Mouse (Mus musculus) neural tube, embryonic 11.5 days (tissue): Measurements from ENCODE around the gene Golga5. TPM values are rescaled to one million over a fixed set of nuclear protein-coding genes. Genes with fewer than 3 reads are reported as not detected.

ENCODE experiments used
- ATAC-seq: fragments of 200-750 bp; cut with Nextera tagmentation; 2 replicates; pipeline ENCODE4 v1.8.0; 2017; ENCODE audit warnings: moderate number of reproducible peaks, mild to moderate bottlenecking, moderate TSS enrichment, moderate library complexity; ENCODE audit not compliant: insufficient read depth, low FRiP score, low TSS enrichment
- DNase-seq: peaks from one replicate; pipeline ENCODE4 v3.0.0-alpha.2; 2015; ENCODE audit warnings: low spot score
- H3K27ac ChIP-seq: fragments of 300-500 bp; sonication (generic); 2 replicates; pipeline ENCODE4 v1.5.1; 2014; ENCODE audit warnings: low read depth, mild to moderate bottlenecking, low read length
- H3K27me3 ChIP-seq: fragments of 300-500 bp; sonication (generic); 2 replicates; pipeline ENCODE4 v1.6.1; 2014; ENCODE audit warnings: mild to moderate bottlenecking, low read length, mixed read lengths; ENCODE audit not compliant: control insufficient read depth, insufficient read depth
- H3K36me3 ChIP-seq: fragments of 300-500 bp; sonication (generic); 2 replicates; pipeline ENCODE4 v1.6.1; 2014; ENCODE audit warnings: mild to moderate bottlenecking, low read length, moderate library complexity, mixed read lengths; ENCODE audit not compliant: control insufficient read depth, insufficient read depth
- H3K4me1 ChIP-seq: fragments of 300-500 bp; sonication (generic); 2 replicates; pipeline ENCODE4 v1.6.1; 2014; ENCODE audit warnings: low read length, mixed read lengths; ENCODE audit not compliant: control insufficient read depth, insufficient read depth
- H3K4me2 ChIP-seq: fragments of 300-500 bp; sonication (generic); 2 replicates; pipeline ENCODE4 v1.6.1; 2014; ENCODE audit warnings: low read depth, mild to moderate bottlenecking, moderate library complexity
- H3K4me3 ChIP-seq: fragments of 300-500 bp; sonication (generic); 2 replicates; pipeline ENCODE4 v1.5.1; 2014; ENCODE audit warnings: low read depth, low read length
- H3K9ac ChIP-seq: fragments of 300-500 bp; sonication (generic); 2 replicates; pipeline ENCODE4 v1.6.1; 2014; ENCODE audit warnings: mild to moderate bottlenecking, low read length
- H3K9me3 ChIP-seq: fragments of 300-500 bp; sonication (generic); 2 replicates; pipeline ENCODE4 v1.6.1; 2016; ENCODE audit warnings: low read length; ENCODE audit not compliant: control insufficient read depth
- WGBS: fragments of 180-500 bp; shearing (Covaris S2); extraction: QIAGEN DNeasy Blood & Tissue Kit; methylation state at CpG from one replicate; pipeline ENCODE4 v1.1.7; 2014; 5-methylcytosine and 5-hydroxymethylcytosine counted together
- polyA plus RNA-seq: library from polyadenylated mRNA; unstranded; fragments of >200 nt; fragmentation: Nextera tagmentation; extraction: Ambion mirVana; gene quantifications from 2 replicates; pipeline ENCODE4 v1.2.1, GENCODE M21; 2014

Golga5 gene
- polyA plus RNA-seq, 1 experiment from 2014 or later, result 33.6 TPM

DNA sequence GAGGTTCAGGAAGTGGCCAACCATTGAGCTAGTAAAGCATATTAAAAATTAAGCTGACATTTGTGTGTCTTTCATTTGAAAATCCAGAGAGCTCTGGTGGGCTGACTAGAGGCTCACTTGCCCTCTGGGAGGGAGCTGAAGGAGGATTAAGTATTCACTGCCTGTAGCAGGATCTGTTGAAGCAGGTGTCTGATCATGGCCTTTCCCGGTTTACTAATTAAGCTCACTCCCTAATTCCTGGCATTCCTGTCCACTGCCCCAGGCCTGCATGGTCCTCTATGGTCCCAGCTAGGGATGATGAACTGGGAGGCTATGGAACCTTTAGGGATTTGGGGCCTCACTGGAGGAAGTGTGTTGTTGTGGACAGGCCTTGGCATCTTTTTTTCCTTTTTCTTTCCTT, 66.9 kb downstream of the Golga5 start:
- no peak overlapping the region for H3K4me3 ChIP-seq
- no peak overlapping the region for H3K9ac ChIP-seq
- 64% methylated on average over 1 of the region's 1 CpGs for WGBS
- no peak overlapping the region for H3K27ac ChIP-seq
- H3K4me2 ChIP-seq, result no peak overlapping the region
- no peaks in the 10 kb centered on the region for H3K4me1 ChIP-seq
- ATAC-seq (no peak), DNase-seq (no peak)
- H3K9me3 ChIP-seq, result no peaks in the 10 kb centered on the region
- H3K36me3 ChIP-seq, result no peaks in the 10 kb centered on the region
- H3K27me3 ChIP-seq, result no peaks in the 10 kb centered on the region

GRCm38 (mm10) chr12:102540278-102540677, 71.3 kb downstream of the Golga5 start:
- Histone ChIP-seq H3K4me3 (no peak overlapping the region), H3K4me1 (no peaks in the 10 kb centered on the region), H3K36me3 (no peaks in the 10 kb centered on the region), H3K27ac (no peak overlapping the region), H3K27me3 (no peaks in the 10 kb centered on the region), H3K9ac (no peak overlapping the region), H3K9me3 (no peaks in the 10 kb centered on the region), H3K4me2 (no peak overlapping the region)
- 63% methylated on average over 8 of the region's 8 CpGs for WGBS
- no peak for DNase-seq
- no peak for ATAC-seq

- no peak overlapping the region for H3K9ac ChIP-seq
- DNase-seq (no peak), ATAC-seq (no peak)
- WGBS, result 92% methylated on average over 7 of the region's 7 CpGs
- H3K4me2 ChIP-seq, result no peak overlapping the region
- H3K4me3 ChIP-seq, result no peak overlapping the region
- H3K27ac ChIP-seq, result no peak overlapping the region
- no peaks in the 10 kb centered on the region for H3K27me3 ChIP-seq
- H3K9me3 ChIP-seq, result no peaks in the 10 kb centered on the region
- no peaks in the 10 kb centered on the region for H3K36me3 ChIP-seq
- no peaks in the 10 kb centered on the region for H3K4me1 ChIP-seq
Observed at GRCm38 (mm10) chr12:102541168-102541567, 72.2 kb downstream of the Golga5 start.

- H3K4me2 ChIP-seq, result no peak overlapping the region
- no peak for DNase-seq
- H3K9me3 ChIP-seq, result no peaks in the 10 kb centered on the region
- no peaks in the 10 kb centered on the region for H3K4me1 ChIP-seq
- no peak overlapping the region for H3K27ac ChIP-seq
- H3K36me3 ChIP-seq, result no peaks in the 10 kb centered on the region
- no peak overlapping the region for H3K4me3 ChIP-seq
- ATAC-seq, result no peak
- no peaks in the 10 kb centered on the region for H3K27me3 ChIP-seq
- H3K9ac ChIP-seq, result no peak overlapping the region
- WGBS, result 64% methylated on average over 6 of the region's 6 CpGs
Observed at GRCm38 (mm10) chr12:102545122-102545521, 76.2 kb downstream of the Golga5 start.

Other genes with a start within 250 kb of the Golga5 start
- gene Rin3, start 186.1 kb upstream of the Golga5 start, polyA plus RNA-seq, result 3.7 and 5.0 TPM in 2 replicates
- 56.8 and 61.8 TPM in 2 replicates for gene Lgmn, start 29.3 kb upstream of the Golga5 start, polyA plus RNA-seq
- 26.4 and 29.0 TPM in 2 replicates for gene Chga, start 85.8 kb downstream of the Golga5 start, polyA plus RNA-seq
- 20.3 and 26.1 TPM in 2 replicates for gene Itpk1, start 235.8 kb downstream of the Golga5 start, polyA plus RNA-seq